Mouse (Mus musculus): ENCODE results near the gene Kifc3. TPM values are rescaled to one million over a fixed set of nuclear protein-coding genes. Genes with fewer than 3 reads are reported as not detected.

Kifc3 gene
- polyA plus RNA-seq (2012; rRNA removed): 35.0 and 64.7 TPM in 2 replicates

- Histone ChIP-seq H3K36me3 (ENCODE audit: control insufficient read depth, insufficient read depth, low read length) (no peaks in the 10 kb centered on the region), H3K4me3 (ENCODE audit: low read depth, low read length) (peak within 1 kb of the TSS; percentile 77), H3K4me1 (ENCODE audit: control insufficient read depth, insufficient read depth, insufficient read length, low read length) (peaks cover 4% of the 10 kb centered on the region), H3K27me3 (ENCODE audit: control insufficient read depth, insufficient read depth, low read length) (no peaks in the 10 kb centered on the region), H3K27ac (ENCODE audit: insufficient read depth, low read depth, low read length) (peak within 1 kb of the TSS; percentile 74)
- 33% methylated on average over 14 of the region's 14 CpGs for WGBS
- no peak for TF ChIP-seq CTCF (IDR thresholded peaks at IDR 0.05; ENCODE audit: extremely low read depth, insufficient read length, insufficient replicate concordance, low read depth, low read length)
- peak; percentile 59; the same call in 1 of the 2 replicates for TF ChIP-seq POLR2A (IDR thresholded peaks at IDR 0.05; ENCODE audit: low read depth, low read length)
Observed at GRCm38 (mm10) chr8:95202649-95203275, at the start of gene Kifc3. TSS of gene Kifc3 (minus strand) at chr8:95202812.

GRCm38 (mm10) chr8:95252056-95252455 lies 49.4 kb upstream of the Kifc3 start:
- H3K27ac ChIP-seq (ENCODE audit: insufficient read depth, low read depth, low read length): no peak overlapping the region
- TF ChIP-seq POLR2A (IDR thresholded peaks at IDR 0.05; ENCODE audit: low read depth, low read length) (no peak), CTCF (IDR thresholded peaks at IDR 0.05; ENCODE audit: extremely low read depth, insufficient read length, insufficient replicate concordance, low read depth, low read length) (no peak)
- no peak overlapping the region for H3K4me3 ChIP-seq (ENCODE audit: low read depth, low read length)
- no peaks in the 10 kb centered on the region for H3K27me3 ChIP-seq (ENCODE audit: control insufficient read depth, insufficient read depth, low read length)
- no peaks in the 10 kb centered on the region for H3K36me3 ChIP-seq (ENCODE audit: control insufficient read depth, insufficient read depth, low read length)
- WGBS: 55% methylated on average over 9 of the region's 9 CpGs
- no peaks in the 10 kb centered on the region for H3K4me1 ChIP-seq (ENCODE audit: control insufficient read depth, insufficient read depth, insufficient read length, low read length)

DNA sequence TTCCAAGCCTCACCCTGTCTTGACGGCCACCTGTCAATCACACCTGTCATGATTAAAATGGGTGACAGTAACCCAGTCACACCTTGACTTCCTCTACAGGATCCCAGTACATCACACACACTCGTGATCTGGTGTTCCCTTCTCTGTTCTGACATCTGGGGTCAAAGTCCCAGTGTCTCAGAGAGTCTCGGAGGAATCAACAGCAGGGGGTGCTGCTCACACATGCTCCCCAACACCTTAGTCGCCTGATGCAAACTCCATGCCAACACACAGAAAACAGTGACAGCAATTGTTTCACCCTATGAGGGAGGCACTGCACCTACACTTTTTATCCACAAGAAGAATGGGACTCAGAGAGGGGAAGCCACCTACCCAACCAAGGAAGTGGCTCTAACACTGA lies 47.2 kb upstream of the Kifc3 start:
- H3K27ac ChIP-seq (ENCODE audit: insufficient read depth, low read depth, low read length): no peak overlapping the region

GRCm38 (mm10) chr8:95247277-95247676 lies 44.7 kb upstream of the Kifc3 start:
- no peak overlapping the region for H3K27ac ChIP-seq (ENCODE audit: insufficient read depth, low read depth, low read length)
- no peaks in the 10 kb centered on the region for H3K27me3 ChIP-seq (ENCODE audit: control insufficient read depth, insufficient read depth, low read length)
- 77% methylated on average over 5 of the region's 5 CpGs for WGBS
- TF ChIP-seq POLR2A (IDR thresholded peaks at IDR 0.05; ENCODE audit: low read depth, low read length) (no peak), CTCF (IDR thresholded peaks at IDR 0.05; ENCODE audit: extremely low read depth, insufficient read length, insufficient replicate concordance, low read depth, low read length) (no peak)
- no peak overlapping the region for H3K4me3 ChIP-seq (ENCODE audit: low read depth, low read length)
- peaks cover 2% of the 10 kb centered on the region; the same call in 1 of the 2 replicates for H3K4me1 ChIP-seq (ENCODE audit: control insufficient read depth, insufficient read depth, insufficient read length, low read length)
- H3K36me3 ChIP-seq (ENCODE audit: control insufficient read depth, insufficient read depth, low read length): no peaks in the 10 kb centered on the region

More for the DNA sequence above, 47.2 kb upstream of the Kifc3 start:
- Histone ChIP-seq H3K4me1 (ENCODE audit: control insufficient read depth, insufficient read depth, insufficient read length, low read length) (peaks cover 2% of the 10 kb centered on the region; the same call in 1 of the 2 replicates), H3K36me3 (ENCODE audit: control insufficient read depth, insufficient read depth, low read length) (no peaks in the 10 kb centered on the region), H3K27me3 (ENCODE audit: control insufficient read depth, insufficient read depth, low read length) (no peaks in the 10 kb centered on the region), H3K4me3 (ENCODE audit: low read depth, low read length) (no peak overlapping the region)
- TF ChIP-seq POLR2A (IDR thresholded peaks at IDR 0.05; ENCODE audit: low read depth, low read length) (no peak), CTCF (IDR thresholded peaks at IDR 0.05; ENCODE audit: extremely low read depth, insufficient read length, insufficient replicate concordance, low read depth, low read length) (peak; percentile 36; the same call in 1 of the 2 replicates)
- 20% methylated on average over 4 of the region's 4 CpGs for WGBS

DNA sequence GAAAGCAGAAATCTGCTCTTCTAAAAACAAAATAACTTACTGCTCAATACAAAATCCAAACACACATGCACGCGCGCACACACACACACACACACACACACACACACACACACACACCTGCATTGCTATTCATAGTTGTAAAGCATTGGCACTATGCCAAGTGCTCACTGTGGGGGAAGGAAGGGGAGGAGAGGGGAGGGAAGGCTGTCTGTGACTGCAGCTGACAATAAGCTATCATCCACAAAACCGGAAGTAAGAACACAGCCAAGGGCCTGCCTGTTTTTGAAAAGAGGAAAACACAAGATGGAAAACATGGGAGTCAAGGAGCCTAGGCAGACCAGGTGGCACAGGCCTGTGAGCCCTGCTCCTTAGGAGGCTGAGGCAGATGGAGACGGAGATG lies 42.6 kb upstream of the Kifc3 start:
- Histone ChIP-seq H3K27ac (ENCODE audit: insufficient read depth, low read depth, low read length) (no peak overlapping the region), H3K27me3 (ENCODE audit: control insufficient read depth, insufficient read depth, low read length) (no peaks in the 10 kb centered on the region), H3K4me3 (ENCODE audit: low read depth, low read length) (no peak overlapping the region), H3K4me1 (ENCODE audit: control insufficient read depth, insufficient read depth, insufficient read length, low read length) (peaks cover 2% of the 10 kb centered on the region; the same call in 1 of the 2 replicates), H3K36me3 (ENCODE audit: control insufficient read depth, insufficient read depth, low read length) (no peaks in the 10 kb centered on the region)
- TF ChIP-seq CTCF (IDR thresholded peaks at IDR 0.05; ENCODE audit: extremely low read depth, insufficient read length, insufficient replicate concordance, low read depth, low read length): no peak
- no peak for TF ChIP-seq POLR2A (IDR thresholded peaks at IDR 0.05; ENCODE audit: low read depth, low read length)
- WGBS: 18% methylated on average over 5 of the region's 5 CpGs

- Histone ChIP-seq H3K4me3 (ENCODE audit: low read depth, low read length) (no peak overlapping the region), H3K36me3 (ENCODE audit: control insufficient read depth, insufficient read depth, low read length) (no peaks in the 10 kb centered on the region), H3K4me1 (ENCODE audit: control insufficient read depth, insufficient read depth, insufficient read length, low read length) (peaks cover 2% of the 10 kb centered on the region; the same call in 1 of the 2 replicates), H3K27ac (ENCODE audit: insufficient read depth, low read depth, low read length) (no peak overlapping the region), H3K27me3 (ENCODE audit: control insufficient read depth, insufficient read depth, low read length) (no peaks in the 10 kb centered on the region)
- 74% methylated on average over 4 of the region's 4 CpGs for WGBS
- TF ChIP-seq CTCF (IDR thresholded peaks at IDR 0.05; ENCODE audit: extremely low read depth, insufficient read length, insufficient replicate concordance, low read depth, low read length) (no peak), POLR2A (IDR thresholded peaks at IDR 0.05; ENCODE audit: low read depth, low read length) (no peak)
Observed at GRCm38 (mm10) chr8:95243853-95244252, 41.2 kb upstream of the Kifc3 start.

DNA sequence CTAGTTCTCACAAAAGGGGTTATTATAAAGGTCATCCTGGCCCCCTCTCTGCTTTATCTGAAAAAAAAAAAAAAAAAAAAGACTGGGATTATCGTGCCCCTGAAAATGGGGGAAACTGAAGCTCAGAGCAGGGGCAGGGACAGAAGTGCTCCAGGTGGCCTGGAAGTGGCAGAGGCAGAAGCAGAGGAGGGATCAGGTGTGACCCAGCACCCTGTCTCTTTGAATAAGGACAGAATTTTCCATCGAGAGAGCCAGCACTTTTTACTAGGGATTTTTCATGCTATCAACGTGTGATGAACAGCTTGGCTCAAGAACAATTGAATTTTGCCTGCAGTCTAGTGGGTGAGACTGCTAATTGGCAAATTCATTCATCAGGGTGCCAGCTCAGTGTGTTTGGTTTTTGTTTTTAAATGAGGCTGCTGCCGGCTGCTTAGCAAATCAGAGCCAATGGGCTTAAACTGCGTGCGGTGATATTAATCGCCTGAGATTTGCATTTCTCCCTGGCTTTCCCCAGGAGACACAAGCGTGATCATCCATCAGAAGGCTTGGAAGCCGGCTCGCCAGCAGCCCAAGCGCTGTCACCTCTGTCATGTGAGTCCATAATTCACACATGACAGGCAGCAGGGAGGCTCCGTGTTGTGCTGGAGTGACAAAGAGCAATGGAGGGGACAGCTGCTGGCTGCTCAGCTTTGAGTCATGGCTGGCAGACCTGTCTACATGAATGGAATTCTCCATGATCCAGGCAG lies 40.4 kb upstream of the Kifc3 start:
- H3K4me3 ChIP-seq (ENCODE audit: low read depth, low read length): no peak overlapping the region
- peaks cover 2% of the 10 kb centered on the region; the same call in 1 of the 2 replicates for H3K4me1 ChIP-seq (ENCODE audit: control insufficient read depth, insufficient read depth, insufficient read length, low read length)
- H3K27ac ChIP-seq (ENCODE audit: insufficient read depth, low read depth, low read length): no peak overlapping the region
- WGBS: 52% methylated on average over 12 of the region's 12 CpGs
- no peaks in the 10 kb centered on the region for H3K27me3 ChIP-seq (ENCODE audit: control insufficient read depth, insufficient read depth, low read length)
- no peaks in the 10 kb centered on the region for H3K36me3 ChIP-seq (ENCODE audit: control insufficient read depth, insufficient read depth, low read length)
- TF ChIP-seq CTCF (IDR thresholded peaks at IDR 0.05; ENCODE audit: extremely low read depth, insufficient read length, insufficient replicate concordance, low read depth, low read length) (no peak), POLR2A (IDR thresholded peaks at IDR 0.05; ENCODE audit: low read depth, low read length) (no peak)

Data from small intestine, adult 2 months (tissue).